Comparison of ENCODE assay signal across 14 mouse cellular contexts in the genomic region with DNA sequence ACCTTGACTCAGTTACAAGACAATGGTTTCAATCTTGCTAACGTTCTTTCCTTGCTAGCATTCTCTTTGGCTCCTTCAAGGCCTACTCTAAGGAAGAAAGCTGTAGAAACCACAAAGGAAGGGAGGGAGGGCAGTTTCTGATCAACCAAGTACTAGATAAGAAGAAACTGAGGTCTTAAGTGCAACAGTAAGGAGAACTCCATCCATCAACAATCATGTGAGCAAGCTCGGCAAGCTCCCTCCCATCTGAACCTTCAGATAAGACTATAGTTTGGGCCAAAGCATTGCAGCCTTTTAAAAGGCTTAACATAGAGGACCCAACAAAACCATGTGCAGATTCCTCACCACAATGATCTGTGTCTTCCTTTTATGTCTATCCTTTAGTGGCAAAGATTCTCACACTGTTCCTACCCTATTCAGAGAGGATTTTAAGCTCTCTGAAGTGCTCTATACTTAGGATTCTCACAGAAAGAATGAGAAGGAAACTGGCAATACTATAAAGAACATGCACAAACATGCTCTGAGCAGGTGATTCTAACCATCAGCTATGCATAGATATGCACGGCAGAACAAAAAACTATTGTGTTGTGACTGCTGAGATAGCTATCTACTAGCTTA. TPM values are rescaled to one million over a fixed set of nuclear protein-coding genes. Genes with fewer than 3 reads are reported as not detected.
A peak's percentile ranks its signal among the peaks of the same experiment; 100 is the strongest.
DNase-seq lines count a peak whose midpoint lies in the region; ATAC-seq lines count a peak whose summit lies in the region.
"Had no signal": no experiment of that assay in that cellular context is flagged by ENCODE, and none has a peak within 500 bp of the region (broad histone marks: within the 10 kb centered on the region; RNA-seq: fewer than 3 reads in every experiment).

No protein-coding gene starts in this region.

- H3K9ac ChIP-seq in heart, embryonic 13.5 days = no peak overlapping the region
- no peak overlapping the region for H3K9ac ChIP-seq in forebrain, embryonic 16.5 days (replicated peaks; ENCODE audit: low read depth, low read length)
- H3K9ac ChIP-seq: hindbrain, embryonic 14.5 days; neural tube, embryonic 13.5 days had no signal

- intact Hi-C loops in heart, postnatal 14 days (cut with DNase I) = no loop called here
- intact Hi-C loops in gastrocnemius, postnatal 14 days (cut with DNase I; ENCODE audit: low total_unique reads) = no loop called here

- H3K4me1 ChIP-seq in heart, embryonic 13.5 days = peaks cover 26% of the 10 kb centered on the region
- no peaks in the 10 kb centered on the region for H3K4me1 ChIP-seq in forebrain, embryonic 16.5 days (replicated peaks; ENCODE audit: control insufficient read depth, insufficient read depth, low read length)

- H3K9me3 ChIP-seq in heart, embryonic 13.5 days = no peaks in the 10 kb centered on the region
- H3K9me3 ChIP-seq in forebrain, embryonic 16.5 days (ENCODE audit: control insufficient read depth, low read length) = no peaks in the 10 kb centered on the region
- H3K9me3 ChIP-seq: neural tube, embryonic 13.5 days had no signal

- H3K36me3 ChIP-seq in heart, embryonic 13.5 days = no peaks in the 10 kb centered on the region
- H3K36me3 ChIP-seq in forebrain, embryonic 16.5 days (ENCODE audit: control insufficient read depth, insufficient read depth) = no peaks in the 10 kb centered on the region
- H3K36me3 ChIP-seq: neural tube, embryonic 13.5 days had no signal

- no peak for DNase-seq in heart, postnatal 14 days
- DNase-seq in layer of hippocampus, adult 8-10 months (ENCODE audit: low spot score in 2 of 2) = no peak
- DNase-seq in gastrocnemius, postnatal 14 days = no peak
- DNase-seq: B cell, adult 2 months; cerebellum, adult 9-11 months; lung, adult 18-20 months had no signal

- no peak for ATAC-seq in heart, embryonic 13.5 days (ENCODE audit: extremely low read depth, insufficient number of reproducible peaks, low FRiP score, low TSS enrichment)
- ATAC-seq in CD4-positive, CD25-positive, alpha-beta regulatory T cell, adult 4 months = peak; percentile 23
- peak; percentile 29 for ATAC-seq in inflammation-experienced regulatory T-cells, adult 6 months
- peak; percentile 82 for ATAC-seq in megakaryocyte progenitor cell, adult 5-6 weeks (replicated peaks; ENCODE audit: poor library complexity)
- no peak for ATAC-seq in forebrain, embryonic 16.5 days

- no peaks in the 10 kb centered on the region for H3K27me3 ChIP-seq in heart, embryonic 13.5 days (replicated peaks)
- no peaks in the 10 kb centered on the region for H3K27me3 ChIP-seq in forebrain, embryonic 16.5 days (replicated peaks; ENCODE audit: control insufficient read depth, insufficient read depth, low read length)
- H3K27me3 ChIP-seq: neural tube, embryonic 13.5 days had no signal

- WGBS in heart, embryonic 13.5 days = 48% methylated on average over 3 of the region's 3 CpGs
- WGBS in forebrain, embryonic 16.5 days = 89% methylated on average over 3 of the region's 3 CpGs

- H3K27ac ChIP-seq in heart, embryonic 13.5 days (replicated peaks) = peak overlapping the region; percentile 44; the same call in 1 of the 2 replicates
- no peak overlapping the region for H3K27ac ChIP-seq in forebrain, embryonic 16.5 days (ENCODE audit: low read length)
- H3K27ac ChIP-seq: hindbrain, embryonic 14.5 days; macrophage; neural tube, embryonic 13.5 days had no signal

- H3K4me3 ChIP-seq in heart, embryonic 13.5 days = no peak overlapping the region
- no peak overlapping the region for H3K4me3 ChIP-seq in forebrain, embryonic 16.5 days (replicated peaks; ENCODE audit: low read length)
- H3K4me3 ChIP-seq: neural tube, embryonic 13.5 days had no signal

- H3K4me2 ChIP-seq in heart, embryonic 13.5 days = no peak overlapping the region
- no peak overlapping the region for H3K4me2 ChIP-seq in forebrain, embryonic 16.5 days (ENCODE audit: low read length)
- H3K4me2 ChIP-seq: hindbrain, embryonic 14.5 days; neural tube, embryonic 13.5 days had no signal

RNA-seq across cellular contexts. Expression of a gene that starts 16.6 kb away (rescaled TPM):
- polyA plus RNA-seq in heart, embryonic 13.5 days (2015; fragmentation: Nextera tagmentation; extraction: Ambion mirVana) = 9.3 and 10.2 TPM in 2 replicates
- 10 to 100 TPM; 12.0 to 15.1 TPM for total RNA-seq in heart, postnatal 14 days (2021)
- polyA plus RNA-seq in CD4-positive, CD25-positive, alpha-beta regulatory T cell, adult 4 months (2017; shearing (Covaris generic)) = 10 to 100 TPM; 53.6 to 55.3 TPM
- polyA plus RNA-seq in inflammation-experienced regulatory T-cells, adult 6 months (2017; shearing (Covaris generic)) = 10 to 100 TPM; 26.0 to 60.8 (median 47.6) TPM
- 23.9 and 28.5 TPM in 2 replicates for total RNA-seq in megakaryocyte progenitor cell, adult 5-6 weeks (2015)
- total RNA-seq in megakaryocyte progenitor cell, adult 5-6 weeks (2017) = 17.3 and 23.5 TPM in 2 replicates
- total RNA-seq in layer of hippocampus, adult 8-10 months (2022) = 10 to 100 TPM; 17.0 to 23.2 (median 21.1) TPM
- 22.7 and 22.9 TPM in 2 replicates for polyA plus RNA-seq in forebrain, embryonic 16.5 days (2015; fragmentation: Nextera tagmentation; extraction: Ambion mirVana)
- 1 to 10 TPM; 6.3 to 6.7 TPM for total RNA-seq in gastrocnemius, postnatal 14 days (2021)

Comparison
In these comparisons a context has a peak if more than half of its experiments do, and no peak if none do; other contexts are left out.
1. ATAC-seq: peak in CD4-positive, CD25-positive, alpha-beta regulatory T cell, adult 4 months (single experiment), inflammation-experienced regulatory T-cells, adult 6 months (single experiment) and megakaryocyte progenitor cell, adult 5-6 weeks (single experiment); none in heart, embryonic 13.5 days (single experiment) and forebrain, embryonic 16.5 days (single experiment).